Mouse (Mus musculus) adipocyte (in vitro differentiated cells): Measurements from ENCODE around the gene Hsd17b14.
A peak's percentile ranks its signal among the peaks of the same experiment; 100 is the strongest.

Source experiments
- DNase-seq: peaks from one replicate; pipeline ENCODE4 v3.0.0-alpha.2; 2016; ENCODE audit warnings: low spot score

Gene Hsd17b14

GRCm38 (mm10) chr7:45567112-45567779 is 12.6 kb downstream of the Hsd17b14 start:
- DNase-seq: no peak

- DNase-seq: peak; percentile 94
Observed at GRCm38 (mm10) chr7:45567780-45568516, 13.3 kb downstream of the Hsd17b14 start.

- no peak for DNase-seq
Observed at GRCm38 (mm10) chr7:45568601-45569473, 14.1 kb downstream of the Hsd17b14 start.

DNA sequence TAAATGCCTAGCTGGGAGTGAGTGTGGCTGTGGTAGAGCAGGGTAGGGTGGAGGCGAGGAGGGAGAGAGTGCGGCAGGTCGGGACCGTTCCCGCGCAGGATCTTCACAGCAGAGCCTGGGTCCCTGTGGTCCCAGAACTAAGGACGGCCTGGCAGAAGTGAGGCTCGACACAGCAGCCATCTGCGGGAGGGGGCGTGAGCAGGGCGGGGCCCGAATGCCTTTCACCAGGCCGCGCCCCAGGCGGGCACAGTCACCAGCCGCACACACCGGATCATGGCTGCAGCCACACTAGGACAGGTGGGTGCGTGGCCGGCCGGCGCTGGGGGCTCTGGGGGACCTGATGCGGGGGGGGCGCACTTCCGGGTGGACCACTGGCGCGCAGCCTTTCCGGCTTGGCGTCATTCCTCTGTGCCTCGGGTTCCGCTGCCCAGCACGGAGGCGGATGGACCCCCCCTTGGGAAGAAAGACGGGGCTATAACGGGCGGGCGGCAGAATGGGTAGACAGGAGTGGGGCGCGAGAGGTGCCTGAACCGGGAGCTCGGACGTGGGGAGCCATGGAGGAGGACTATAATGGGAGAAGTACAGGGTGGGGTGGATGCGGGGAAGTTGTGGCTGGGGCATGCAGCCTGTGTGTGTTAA is 15.5 kb downstream of the Hsd17b14 start, which contains the start of gene Bcat2:
Bcat2 (plus strand) TSS at position 51 of the 639 bp plus-strand sequence.
- peak; percentile 58 for DNase-seq

DNA sequence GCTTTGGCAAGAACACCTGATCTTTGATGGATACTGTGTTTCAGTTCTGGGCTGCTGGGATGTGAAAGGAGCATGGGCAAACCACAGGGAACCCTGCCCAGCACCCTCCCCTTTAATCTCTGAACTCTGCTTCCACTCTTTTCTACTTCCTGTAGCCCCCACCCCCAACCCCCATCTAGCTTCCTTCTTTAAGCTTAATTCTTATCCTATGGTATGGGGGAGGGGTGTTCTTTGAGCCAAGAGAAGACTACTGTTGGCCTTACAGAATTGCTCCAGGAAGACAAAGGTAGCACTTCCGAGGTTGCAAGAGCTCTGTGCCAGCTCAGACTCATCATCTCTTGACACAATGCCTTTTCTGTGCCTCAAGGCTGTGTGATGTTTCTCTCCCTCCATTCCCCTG is 17.3 kb downstream of the Hsd17b14 start:
- DNase-seq: no peak

DNA sequence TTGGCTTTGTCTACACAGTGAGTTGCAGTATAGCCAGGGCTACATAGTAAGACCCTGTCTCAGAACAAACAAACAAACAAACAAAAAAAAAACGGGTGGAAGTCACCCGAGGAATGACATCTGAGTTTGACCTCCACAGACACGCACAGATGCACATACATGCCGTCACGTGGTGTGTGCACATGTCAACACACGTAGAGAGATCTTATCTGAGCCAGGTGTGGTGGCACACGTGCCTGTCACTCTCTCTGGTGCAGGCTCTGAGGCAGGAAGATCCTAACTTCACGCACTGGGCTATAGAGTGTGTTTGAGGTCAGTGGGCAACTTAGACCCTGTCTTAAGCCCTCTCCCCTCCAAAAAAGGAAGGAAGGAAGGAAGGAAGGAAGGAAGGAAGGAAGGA is 19.3 kb downstream of the Hsd17b14 start:
- DNase-seq: no peak

- no peak for DNase-seq
Observed at GRCm38 (mm10) chr7:45574472-45575379, 20.0 kb downstream of the Hsd17b14 start.

GRCm38 (mm10) chr7:45585923-45586322 is 31.2 kb downstream of the Hsd17b14 start:
- DNase-seq: peak; percentile 69

GRCm38 (mm10) chr7:45587631-45588592 is 33.2 kb downstream of the Hsd17b14 start:
- no peak for DNase-seq

GRCm38 (mm10) chr7:45589173-45589572 is 34.5 kb downstream of the Hsd17b14 start:
- peak; percentile 94 for DNase-seq

GRCm38 (mm10) chr7:45589898-45590297 is 35.2 kb downstream of the Hsd17b14 start:
- no peak for DNase-seq

DNA sequence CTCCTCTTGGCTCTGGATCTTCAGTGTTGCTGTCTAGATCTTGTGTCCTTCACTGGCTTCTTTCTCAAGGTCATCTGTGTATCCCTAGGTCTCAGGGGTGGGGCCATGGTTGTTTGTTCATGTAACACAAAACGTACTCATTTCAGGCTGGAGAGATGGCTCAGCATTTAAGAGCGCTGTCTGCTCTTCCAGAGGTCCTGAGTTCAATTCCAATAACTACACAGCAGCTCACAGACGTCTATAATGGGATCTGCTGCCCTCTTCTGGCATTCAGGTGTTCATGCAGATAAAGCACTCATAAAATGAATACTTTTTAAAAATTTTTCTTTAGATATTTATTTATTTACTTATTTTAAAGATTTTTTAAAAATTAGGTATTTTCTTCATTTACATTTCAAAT is 36.2 kb downstream of the Hsd17b14 start:
- DNase-seq: peak; percentile 41

GRCm38 (mm10) chr7:45591880-45592279 is 37.2 kb downstream of the Hsd17b14 start:
- no peak for DNase-seq

DNA sequence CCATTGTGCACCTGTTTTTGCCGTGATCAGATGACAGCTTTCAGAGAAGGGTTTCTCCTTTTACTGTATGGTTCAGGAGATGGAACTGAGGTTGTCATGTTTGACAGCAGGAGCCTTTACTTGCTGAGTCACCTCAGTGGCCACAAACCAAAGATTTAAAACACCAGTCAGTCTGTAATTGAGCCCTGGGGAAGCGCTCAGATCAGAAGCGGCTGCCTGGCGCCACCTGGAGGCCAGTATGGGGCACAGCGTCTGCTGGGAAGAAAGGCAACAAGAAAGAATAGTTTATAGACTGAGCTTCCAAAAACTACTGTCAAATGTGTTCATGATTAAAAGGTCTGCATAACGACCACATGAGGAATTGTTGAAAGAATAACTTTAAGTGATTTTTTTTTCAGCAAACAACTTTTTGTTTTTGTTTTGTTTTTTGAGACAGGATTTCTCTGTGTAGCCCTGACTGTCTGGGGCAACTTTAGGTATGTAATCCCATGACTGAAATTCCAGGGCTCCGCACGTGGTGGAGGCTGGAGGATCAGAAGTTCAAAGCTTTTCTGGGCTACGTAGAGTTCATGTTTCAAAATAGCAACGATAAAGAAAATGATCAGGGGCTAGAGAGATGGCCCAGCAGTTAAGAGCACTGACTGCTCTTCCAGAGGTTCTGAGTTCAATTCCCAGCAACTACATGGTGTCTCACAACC is 38.6 kb downstream of the Hsd17b14 start:
- peak; percentile 76 for DNase-seq

GRCm38 (mm10) chr7:45595176-45595575 is 40.5 kb downstream of the Hsd17b14 start:
- no peak for DNase-seq

GRCm38 (mm10) chr7:45596107-45596506 is 41.4 kb downstream of the Hsd17b14 start:
- DNase-seq: no peak

GRCm38 (mm10) chr7:45597013-45597412 is 42.3 kb downstream of the Hsd17b14 start:
- DNase-seq: no peak

DNA sequence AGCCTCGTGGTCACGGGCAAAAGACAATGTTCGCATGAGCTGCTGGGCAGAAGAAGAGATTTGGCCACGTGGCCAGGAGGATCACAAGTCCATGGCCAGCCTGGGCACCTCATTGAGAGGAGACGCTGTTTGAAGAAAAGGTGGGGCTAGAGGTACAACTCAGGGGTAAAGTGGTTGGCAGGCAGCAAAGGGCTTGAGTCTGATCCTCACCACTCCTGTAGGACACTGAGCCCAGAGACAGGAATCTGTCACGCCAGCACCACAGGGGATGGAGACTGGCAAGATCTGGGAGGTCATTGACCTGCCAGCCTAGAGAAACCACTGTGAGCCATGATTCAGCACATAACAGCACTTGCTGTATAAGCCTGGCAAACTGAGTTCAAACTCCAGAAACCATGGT is 42.8 kb downstream of the Hsd17b14 start:
- no peak for DNase-seq
